Mouse (Mus musculus): ENCODE measurements around the gene Pdzd2.

Gene Pdzd2

GRCm38 (mm10) chr15:12739277-12740247 is at the start of gene Pdzd2:
Pdzd2 (minus strand) TSS chr15:12739924.
- DNase-seq (ENCODE audit: inconsistent age in 2 of 2, low spot score in 1 of 2) = peak; percentile 96 to 98

- no peak for DNase-seq (ENCODE audit: inconsistent age in 2 of 2, low spot score in 1 of 2)
Observed at GRCm38 (mm10) chr15:12789406-12789867, 49.7 kb upstream of the Pdzd2 start.

GRCm38 (mm10) chr15:12788536-12788935 is 48.8 kb upstream of the Pdzd2 start:
- no peak for DNase-seq (ENCODE audit: inconsistent age in 2 of 2, low spot score in 1 of 2)

GRCm38 (mm10) chr15:12781729-12782326 is 42.1 kb upstream of the Pdzd2 start:
- DNase-seq (ENCODE audit: inconsistent age in 2 of 2, low spot score in 1 of 2) = no peak

- no peak for DNase-seq (ENCODE audit: inconsistent age in 2 of 2, low spot score in 1 of 2)
Observed at GRCm38 (mm10) chr15:12781296-12781695, 41.6 kb upstream of the Pdzd2 start.

GRCm38 (mm10) chr15:12774149-12774753 is 34.5 kb upstream of the Pdzd2 start:
- no peak for DNase-seq (ENCODE audit: inconsistent age in 2 of 2, low spot score in 1 of 2)

GRCm38 (mm10) chr15:12770958-12771357 is 31.2 kb upstream of the Pdzd2 start:
- DNase-seq (ENCODE audit: inconsistent age in 2 of 2, low spot score in 1 of 2) = no peak

- DNase-seq (ENCODE audit: inconsistent age in 2 of 2, low spot score in 1 of 2) = no peak
Observed at GRCm38 (mm10) chr15:12766848-12767247, 27.1 kb upstream of the Pdzd2 start.

GRCm38 (mm10) chr15:12763147-12763546 is 23.4 kb upstream of the Pdzd2 start:
- DNase-seq (ENCODE audit: inconsistent age in 2 of 2, low spot score in 1 of 2) = no peak

- DNase-seq (ENCODE audit: inconsistent age in 2 of 2, low spot score in 1 of 2) = no peak
Observed at GRCm38 (mm10) chr15:12762258-12762913, 22.7 kb upstream of the Pdzd2 start.

GRCm38 (mm10) chr15:12760747-12761146 is 21.0 kb upstream of the Pdzd2 start:
- DNase-seq (ENCODE audit: inconsistent age in 2 of 2, low spot score in 1 of 2) = no peak

- no peak for DNase-seq (ENCODE audit: inconsistent age in 2 of 2, low spot score in 1 of 2)
Observed at GRCm38 (mm10) chr15:12758461-12758860, 18.7 kb upstream of the Pdzd2 start.

GRCm38 (mm10) chr15:12757757-12758156 is 18.0 kb upstream of the Pdzd2 start:
- DNase-seq (ENCODE audit: inconsistent age in 2 of 2, low spot score in 1 of 2) = no peak

- DNase-seq (ENCODE audit: inconsistent age in 2 of 2, low spot score in 1 of 2) = no peak
Observed at GRCm38 (mm10) chr15:12753201-12753600, 13.5 kb upstream of the Pdzd2 start.

GRCm38 (mm10) chr15:12750963-12751362 is 11.2 kb upstream of the Pdzd2 start:
- DNase-seq (ENCODE audit: inconsistent age in 2 of 2, low spot score in 1 of 2) = no peak

- no peak for DNase-seq (ENCODE audit: inconsistent age in 2 of 2, low spot score in 1 of 2)
Observed at GRCm38 (mm10) chr15:12749549-12750301, 10.0 kb upstream of the Pdzd2 start.

- DNase-seq (ENCODE audit: inconsistent age in 2 of 2, low spot score in 1 of 2) = no peak
Observed at GRCm38 (mm10) chr15:12742117-12742906, 2.6 kb upstream of the Pdzd2 start.

GRCm38 (mm10) chr15:12738301-12739093 is 1.2 kb downstream of the Pdzd2 start:
- DNase-seq (ENCODE audit: inconsistent age in 2 of 2, low spot score in 1 of 2) = no peak

GRCm38 (mm10) chr15:12735208-12735607 is 4.5 kb downstream of the Pdzd2 start:
- DNase-seq (ENCODE audit: inconsistent age in 2 of 2, low spot score in 1 of 2) = no peak

Measured in adrenal gland, adult (tissue).